Mouse (Mus musculus) ovary, adult 18-20 months (tissue): ENCODE data around the gene Rpl38.

Experiments used
- DNase-seq: peaks from one replicate; pipeline ENCODE4 v3.0.0; 2022; ENCODE audit warnings: low spot score, mixed read lengths

Rpl38 gene

GRCm38 (mm10) chr11:114704071-114704913, 36.0 kb downstream of the Rpl38 start:
- DNase-seq = no peak

GRCm38 (mm10) chr11:114706358-114706757, 38.0 kb downstream of the Rpl38 start:
- no peak for DNase-seq

DNA sequence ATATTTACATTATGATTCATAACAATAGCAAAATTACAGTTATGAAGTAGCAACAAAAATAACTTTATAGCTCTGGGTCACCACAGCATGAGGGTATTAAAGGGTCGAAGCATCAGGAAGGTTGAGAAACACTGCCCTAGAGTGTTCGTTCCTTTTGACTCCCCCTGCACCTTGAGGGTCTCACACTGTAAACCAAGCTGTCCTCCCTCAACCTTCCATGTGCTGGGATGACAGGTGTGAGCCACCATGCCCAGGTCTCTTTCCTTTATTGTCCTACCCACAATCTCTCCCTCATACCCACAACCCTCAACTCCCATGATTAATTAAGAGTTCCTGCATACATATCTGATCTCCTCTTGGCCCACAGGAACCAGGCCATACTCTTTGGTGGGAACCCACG, 43.1 kb downstream of the Rpl38 start:
- DNase-seq = no peak

DNA sequence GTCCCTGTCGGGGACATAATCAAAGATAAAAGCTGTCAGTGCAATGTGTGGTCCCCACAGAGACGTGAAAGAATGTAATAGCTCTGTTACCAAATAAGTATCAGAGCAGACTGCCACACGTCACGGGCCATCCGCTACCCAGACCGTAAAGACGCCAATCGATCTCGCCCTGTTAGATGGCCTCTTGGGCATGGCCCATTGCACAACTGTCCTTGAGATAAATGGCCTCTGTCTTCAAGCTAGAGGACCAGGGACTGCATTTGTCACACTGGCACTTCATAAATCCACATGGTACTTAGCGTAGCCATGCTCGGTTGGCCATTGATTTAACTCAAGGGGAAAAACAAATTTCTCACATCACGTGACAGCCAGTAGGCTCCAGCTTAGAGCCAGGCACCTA, 43.5 kb downstream of the Rpl38 start:
- no peak for DNase-seq

DNA sequence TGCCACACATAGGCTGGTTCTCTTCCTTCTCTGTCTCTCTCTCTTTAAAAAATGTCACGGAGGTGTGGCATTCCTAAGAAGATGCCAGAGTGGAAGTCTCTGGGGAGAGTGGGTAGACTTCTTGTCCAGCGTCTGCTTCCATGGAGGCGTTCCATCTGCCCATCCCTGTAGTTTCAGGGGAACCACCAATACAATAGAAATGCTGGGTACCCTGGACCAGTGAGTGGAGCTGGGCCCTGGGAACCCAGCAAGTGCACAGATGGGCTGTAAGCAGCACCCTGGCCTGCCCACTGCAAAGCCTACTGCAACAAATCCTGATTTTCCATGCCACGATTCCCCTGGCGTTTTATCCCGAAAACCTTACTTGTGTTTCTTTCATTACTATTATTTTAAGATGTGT, 46.2 kb downstream of the Rpl38 start:
- DNase-seq = no peak

DNA sequence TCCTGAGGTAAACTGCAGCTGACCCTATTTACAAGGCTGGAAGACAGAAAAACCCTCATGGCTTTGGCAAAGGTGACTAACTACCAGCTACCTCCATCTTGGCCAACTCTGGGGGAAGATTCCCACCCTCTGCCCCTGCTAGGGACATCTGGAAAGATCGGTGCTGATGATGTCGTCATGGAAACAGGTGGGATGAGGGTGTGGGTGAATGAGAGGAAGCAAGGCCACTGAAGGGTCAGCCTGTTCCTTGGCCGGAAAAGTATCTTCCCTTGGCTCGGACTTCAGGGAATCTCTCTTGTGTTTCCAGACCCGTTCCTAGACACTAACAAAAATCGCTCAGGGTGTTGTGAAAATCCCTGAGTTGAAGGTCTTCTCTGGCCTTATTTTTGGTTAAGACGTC, 47.2 kb downstream of the Rpl38 start:
- no peak for DNase-seq

GRCm38 (mm10) chr11:114720535-114720934, 52.2 kb downstream of the Rpl38 start:
- DNase-seq = no peak
